Mouse (Mus musculus) C2C12 (cell line): ENCODE measurements around the gene 1700042G07Rik.

Source experiments
- CEBPB ChIP-seq: IDR thresholded peaks from one replicate; pipeline ENCODE4 v1.6.1; 2011; ENCODE audit warnings: low read depth, mild to moderate bottlenecking, control low read depth, moderate library complexity
- CTCF ChIP-seq: IDR thresholded peaks from one replicate; pipeline ENCODE4 v1.5.1; 2011; ENCODE audit not compliant: control insufficient read depth, insufficient read depth, insufficient read length
- FOSL1 ChIP-seq: IDR thresholded peaks from one replicate; pipeline ENCODE4 v1.8.0; 2011; ENCODE audit warnings: mild to moderate bottlenecking, low read length; ENCODE audit not compliant: poor library complexity, insufficient read depth, severe bottlenecking
- MAX ChIP-seq: IDR thresholded peaks from one replicate; pipeline ENCODE4 v1.6.1; 2011; ENCODE audit warnings: mild to moderate bottlenecking, control low read depth
- MYOD1 ChIP-seq: IDR thresholded peaks from one replicate; pipeline ENCODE4 v1.6.1; 2011; ENCODE audit warnings: low read depth; ENCODE audit not compliant: control insufficient read depth, insufficient read length
- MYOG ChIP-seq: IDR thresholded peaks from one replicate; pipeline ENCODE4 v1.6.1; 2011; ENCODE audit not compliant: control insufficient read depth, insufficient read length; ENCODE audit errors: extremely low read depth
- USF1 ChIP-seq: IDR thresholded peaks from one replicate; pipeline ENCODE4 v1.6.1; 2011; ENCODE audit warnings: low read depth, mild to moderate bottlenecking, control low read depth, moderate library complexity

GRCm38 (mm10) chr4:116192286-116192835, 19.2 kb downstream of the 1700042G07Rik start:
- TF ChIP-seq CTCF (no peak), MAX (no peak), MYOD1 (no peak), USF1 (no peak), MYOG (no peak), FOSL1 (no peak), CEBPB (no peak)
